Mouse (Mus musculus) layer of hippocampus, postnatal 36 days (tissue): ENCODE results near the gene Vps11. TPM values are rescaled to one million over a fixed set of nuclear protein-coding genes. Genes with fewer than 3 reads are reported as not detected.
"Not testable (repeated sequence)": the region's sequence is repeated elsewhere in the genome, so short reads cannot be mapped to it uniquely, and the experiment has no call there.

Experiments
- DNase-seq, 2 experiments: peaks; one replicate each; pipeline ENCODE4 v3.0.0; 2022
- total RNA-seq, 2 experiments: library from RNA; stranded (reverse); gene quantifications; 2 replicates each; pipeline ENCODE4 v1.2.3; 2021

Vps11 gene
- total RNA-seq, 2 experiments from 2014 or later = 50.9 to 52.1 TPM

DNA sequence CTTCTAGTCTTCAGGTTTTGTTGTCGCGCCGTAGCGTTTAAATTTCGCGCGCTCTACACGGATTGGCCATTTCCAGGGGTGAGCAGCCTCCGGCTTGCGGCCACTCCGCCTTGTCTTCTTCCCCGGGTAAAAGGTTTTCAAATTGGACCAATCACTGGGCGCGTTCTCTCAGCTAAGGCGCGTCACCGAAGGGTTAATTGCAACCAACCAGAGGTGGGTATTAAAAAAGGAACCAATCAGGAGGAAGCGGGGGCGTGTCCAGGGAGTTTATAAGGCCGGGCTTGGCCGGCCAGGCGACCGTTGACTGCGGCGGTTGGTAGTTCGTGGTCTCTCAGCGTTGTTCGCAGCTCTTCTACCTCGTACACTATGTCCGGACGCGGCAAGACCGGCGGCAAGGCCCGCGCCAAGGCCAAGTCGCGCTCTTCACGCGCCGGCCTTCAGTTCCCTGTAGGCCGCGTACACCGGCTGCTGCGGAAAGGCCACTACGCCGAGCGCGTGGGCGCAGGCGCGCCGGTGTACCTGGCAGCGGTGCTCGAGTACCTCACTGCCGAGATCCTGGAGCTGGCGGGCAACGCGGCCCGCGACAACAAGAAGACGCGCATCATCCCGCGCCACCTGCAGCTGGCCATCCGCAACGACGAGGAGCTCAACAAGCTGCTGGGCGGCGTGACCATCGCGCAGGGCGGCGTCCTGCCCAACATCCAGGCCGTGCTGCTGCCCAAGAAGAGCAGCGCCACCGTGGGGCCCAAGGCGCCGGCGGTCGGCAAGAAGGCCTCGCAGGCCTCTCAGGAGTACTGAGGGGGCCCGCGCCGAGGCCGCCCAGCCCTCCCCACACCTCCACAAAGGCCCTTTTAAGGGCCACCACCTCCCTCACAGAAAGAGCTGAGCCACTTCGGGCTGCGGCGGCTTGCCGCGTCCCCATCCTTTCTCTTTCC lies 26.8 kb downstream of the Vps11 start, which contains the start of gene H2afx:
H2afx (plus strand) TSS at position 299 of the 935 bp plus-strand sequence.
- peak; percentile 98 for DNase-seq

DNA sequence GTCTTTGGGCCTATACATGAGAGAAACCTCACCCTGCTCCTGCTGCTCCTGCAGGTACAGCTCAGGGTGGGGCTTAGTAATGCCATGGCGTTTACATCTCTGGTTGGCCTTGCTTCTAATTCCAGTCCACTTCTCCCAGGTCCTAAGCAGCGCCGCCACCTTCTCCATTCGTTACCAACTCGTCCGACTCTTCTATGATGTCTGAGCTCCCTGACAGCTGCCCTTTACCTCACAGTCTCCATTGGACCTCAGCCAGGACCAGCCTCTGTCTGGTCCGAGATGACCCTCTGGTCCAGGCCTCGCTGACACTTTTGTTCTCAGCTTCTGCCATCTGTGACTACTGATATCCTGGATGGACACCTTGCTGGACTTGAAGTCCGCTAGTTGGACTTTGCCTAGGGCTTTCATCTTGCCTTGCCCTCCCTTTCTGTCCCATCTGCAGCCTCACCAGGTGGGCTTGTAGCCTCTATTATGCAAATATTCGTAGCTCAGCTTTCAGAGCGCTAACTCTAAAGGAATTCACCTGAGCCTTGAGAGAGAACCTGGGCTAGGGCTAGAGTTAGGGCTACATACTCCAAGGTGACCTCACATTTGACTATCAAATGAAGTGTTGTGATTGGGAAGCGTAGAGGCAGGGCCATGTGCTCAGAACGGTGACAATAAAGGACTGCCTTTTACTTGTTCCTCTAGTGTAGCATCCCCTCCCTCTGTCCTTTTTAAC lies 28.4 kb downstream of the Vps11 start:
- DNase-seq = no peak

DNA sequence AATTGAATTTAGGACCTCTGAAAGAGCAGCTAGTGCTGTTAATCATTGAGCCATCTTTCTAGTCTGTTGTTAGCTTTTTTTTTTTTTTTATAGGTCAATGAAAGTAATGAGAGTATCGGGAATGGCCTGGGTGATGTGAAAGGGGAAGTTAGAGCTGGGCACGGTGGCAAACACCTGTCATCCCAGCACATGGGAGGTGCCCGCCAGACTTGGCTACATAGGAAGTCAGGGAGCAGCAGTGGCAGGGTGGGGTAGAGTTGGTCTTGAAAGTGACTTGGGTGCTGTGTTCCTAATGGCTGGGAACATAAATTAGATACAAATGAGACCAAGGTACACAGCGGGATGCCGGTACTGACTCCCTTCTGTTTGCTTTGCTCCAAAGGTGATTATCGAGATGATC lies 30.7 kb downstream of the Vps11 start:
- no peak for DNase-seq

DNA sequence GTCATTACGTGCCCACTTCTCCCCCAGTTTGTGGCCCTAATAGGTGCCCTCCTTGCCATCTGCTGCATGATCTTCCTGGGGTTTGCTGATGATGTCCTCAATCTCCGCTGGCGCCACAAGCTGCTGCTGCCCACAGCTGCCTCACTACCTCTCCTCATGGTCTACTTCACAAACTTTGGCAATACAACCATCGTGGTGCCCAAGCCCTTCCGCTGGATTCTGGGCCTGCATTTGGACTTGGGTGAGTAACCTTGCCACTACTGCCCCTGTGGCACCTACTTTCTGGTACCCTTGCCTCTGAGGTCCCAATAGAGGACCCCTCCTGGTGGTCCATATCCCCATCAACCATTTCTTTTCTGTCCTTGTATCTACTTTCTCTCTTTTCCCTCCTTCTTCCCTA lies 33.5 kb downstream of the Vps11 start:
- no peak for DNase-seq

DNA sequence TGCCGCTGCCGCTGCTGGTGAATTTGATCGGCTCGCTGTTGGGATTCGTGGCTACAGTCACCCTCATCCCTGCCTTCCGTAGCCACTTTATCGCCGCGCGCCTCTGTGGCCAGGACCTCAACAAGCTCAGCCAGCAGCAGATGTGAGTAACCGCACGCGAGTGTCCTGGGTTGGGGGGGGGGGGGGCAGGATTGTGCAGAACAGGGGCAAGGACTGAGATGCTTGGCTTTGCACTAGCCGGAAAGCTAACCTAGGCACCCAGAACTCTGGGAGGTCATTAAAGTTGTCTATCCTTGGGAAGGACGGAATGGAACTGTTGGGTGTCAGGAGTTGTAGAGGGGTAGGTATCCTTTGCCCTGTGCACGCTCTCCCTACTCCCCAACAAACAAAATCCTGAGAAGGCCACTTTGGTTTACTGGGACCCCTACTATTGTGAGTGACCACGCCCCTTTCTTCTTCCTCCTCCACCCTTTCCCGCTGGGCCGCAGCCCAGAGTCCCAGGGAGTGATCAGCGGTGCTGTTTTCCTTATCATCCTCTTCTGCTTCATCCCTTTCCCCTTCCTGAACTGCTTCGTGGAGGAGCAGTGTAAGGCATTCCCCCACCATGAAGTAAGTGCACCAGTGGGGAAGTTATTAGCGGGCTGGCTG lies 34.3 kb downstream of the Vps11 start:
- DNase-seq = no peak

DNA sequence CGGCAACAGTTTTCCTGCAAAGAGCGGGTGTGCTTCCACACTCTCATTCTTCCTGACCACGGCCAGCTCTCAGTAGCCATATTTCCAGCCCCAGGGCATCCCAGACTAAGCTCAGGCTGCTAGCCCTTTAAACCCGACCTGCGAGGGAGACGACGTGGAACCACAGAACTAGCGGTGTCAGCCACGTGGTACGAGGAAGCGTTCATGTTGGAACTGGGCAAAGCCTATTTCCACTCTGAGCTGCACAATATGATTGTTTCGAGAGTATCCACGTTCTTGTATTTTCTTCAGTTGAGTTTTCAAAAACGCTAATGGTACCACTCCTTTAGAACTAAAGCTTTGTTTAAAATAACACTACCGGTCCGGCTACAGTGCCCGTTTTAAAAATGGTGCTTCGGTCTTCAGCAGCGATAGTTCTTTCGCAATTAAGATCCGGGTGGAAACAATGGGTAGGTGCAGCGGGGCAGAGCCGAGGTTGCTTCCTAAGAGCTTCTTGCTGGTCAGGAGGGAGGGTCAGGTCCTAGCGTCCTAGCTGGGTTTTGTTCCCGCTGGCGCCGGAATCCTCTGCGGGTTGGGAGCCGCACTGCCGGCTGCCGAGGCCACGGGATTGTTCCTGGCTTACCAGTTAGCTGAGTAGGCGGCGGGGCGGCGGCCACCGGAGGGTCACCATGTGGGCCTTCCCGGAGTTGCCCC lies 35.0 kb downstream of the Vps11 start:
- DNase-seq = peak; percentile 85 to 86

DNA sequence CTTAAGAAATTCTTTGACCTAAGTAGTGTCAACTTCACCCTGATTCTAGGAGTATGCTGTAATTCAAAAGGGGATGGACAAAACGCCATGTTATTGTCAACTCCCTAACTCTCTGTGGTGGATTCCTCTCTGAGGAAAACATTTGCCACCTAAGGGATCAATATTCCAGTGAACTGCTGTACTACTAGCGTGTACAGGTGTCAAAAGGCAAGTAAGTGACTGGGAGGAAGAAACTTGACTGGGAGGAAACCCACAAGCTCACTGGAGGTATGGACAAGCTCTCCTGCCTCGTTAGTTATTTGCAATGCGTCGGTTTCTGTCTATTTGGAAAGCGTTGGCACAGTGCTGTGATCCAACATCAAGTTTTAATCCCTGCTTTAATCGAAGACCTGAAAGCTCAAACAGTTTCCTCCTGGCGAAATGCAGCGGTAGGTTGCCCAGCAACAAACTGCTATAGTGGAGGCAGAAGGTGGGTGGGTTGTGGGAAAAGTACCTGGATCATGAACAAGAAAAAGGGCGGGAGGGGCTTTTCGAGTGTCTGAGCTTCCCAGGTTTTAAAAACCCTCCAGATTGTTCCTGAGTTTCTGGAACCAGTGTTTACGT lies 35.6 kb downstream of the Vps11 start, which contains the start of gene Dpagt1:
Dpagt1 (plus strand) TSS at position 252 of the 603 bp plus-strand sequence.
- DNase-seq = no peak

DNA sequence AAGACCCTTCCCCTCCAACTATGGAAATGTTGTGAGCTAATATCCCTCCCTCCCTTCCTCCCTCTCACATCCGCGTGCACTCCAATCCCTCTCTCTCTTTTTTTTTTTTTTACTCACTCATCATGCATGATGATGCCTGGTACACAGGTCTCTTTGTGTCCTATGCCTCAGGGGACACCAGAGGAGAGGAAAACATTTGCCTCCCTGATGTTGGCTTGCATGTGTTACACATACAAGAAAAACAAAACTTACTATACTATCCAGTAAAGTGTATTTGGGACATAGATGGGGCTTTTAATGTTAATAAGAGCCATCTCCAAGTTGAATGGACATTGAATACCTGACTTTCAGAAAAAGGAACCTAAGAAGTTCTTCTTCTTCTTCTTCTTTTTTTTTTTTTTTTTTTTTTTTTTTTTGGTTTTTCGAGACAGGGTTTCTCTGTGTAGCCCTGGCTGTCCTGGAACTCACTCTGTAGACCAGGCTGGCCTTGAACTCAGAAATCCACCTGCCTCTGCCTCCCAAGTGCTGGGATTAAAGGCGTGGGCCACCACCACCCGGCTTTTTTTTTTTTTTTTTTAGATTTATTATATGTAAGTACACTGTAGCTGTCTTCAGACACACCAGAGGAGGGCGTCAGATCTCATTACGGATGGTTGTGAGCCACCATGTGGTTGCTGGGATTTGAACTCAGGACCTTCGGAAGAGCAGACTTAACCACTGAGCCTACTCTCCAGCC lies 36.3 kb downstream of the Vps11 start:
- not testable (repeated sequence) for DNase-seq

DNA sequence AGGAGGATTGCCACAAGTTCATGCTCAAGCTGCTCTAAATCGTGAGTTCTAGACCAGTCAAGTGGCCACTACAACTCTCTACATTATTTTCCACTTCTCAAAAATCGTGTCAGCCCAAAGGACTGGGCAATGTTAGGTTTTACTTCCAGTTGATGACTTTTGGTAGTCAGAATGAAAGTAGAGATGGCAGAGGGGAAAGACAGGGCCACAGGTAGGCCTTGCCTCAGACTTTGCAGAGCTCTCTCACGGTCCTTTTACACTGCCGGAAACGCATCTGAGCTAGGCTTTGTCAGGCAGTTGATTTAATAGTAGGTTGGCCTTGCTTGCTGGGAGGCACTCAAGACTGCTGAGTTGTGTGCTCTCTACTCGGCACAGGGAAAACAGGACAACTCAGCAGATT lies 37.3 kb downstream of the Vps11 start:
- DNase-seq = no peak

DNA sequence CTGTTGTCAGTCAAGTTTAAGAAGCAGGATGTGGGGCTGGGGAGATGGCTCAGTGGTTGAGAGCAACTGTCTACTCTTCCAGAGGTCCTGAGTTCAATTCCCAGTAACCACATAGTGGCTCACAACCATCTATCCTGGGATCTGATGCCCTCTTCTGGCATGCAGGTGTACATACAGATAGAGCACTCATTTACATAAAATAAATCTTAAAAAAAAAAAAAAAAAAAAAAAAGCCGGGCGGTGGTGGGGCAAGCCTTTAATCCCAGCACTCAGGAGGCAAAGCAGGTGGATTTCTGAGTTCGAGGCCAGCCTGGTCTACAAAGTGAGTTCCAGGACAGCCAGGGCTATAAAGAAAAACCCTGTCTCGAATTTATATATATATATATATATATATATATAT lies 37.8 kb downstream of the Vps11 start:
- not testable (repeated sequence) for DNase-seq

DNA sequence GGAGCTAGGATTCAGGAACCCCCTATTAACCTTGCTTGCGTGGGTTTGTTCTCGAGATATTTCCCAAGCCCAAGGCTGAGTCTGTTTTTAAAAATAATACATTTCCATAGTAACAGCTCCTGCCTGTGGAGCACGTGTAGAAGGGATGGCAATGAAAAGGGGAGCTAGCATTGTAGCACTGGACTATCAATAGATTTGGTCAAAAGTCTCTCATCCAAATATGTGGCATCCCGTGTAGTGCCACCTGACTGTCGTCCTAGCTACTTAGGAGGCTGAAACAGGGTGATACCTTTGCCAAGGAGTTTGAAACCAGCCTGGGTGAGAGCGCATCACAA lies 40.7 kb downstream of the Vps11 start:
- peak in 1 of 2 experiments; percentile 33 for DNase-seq

DNA sequence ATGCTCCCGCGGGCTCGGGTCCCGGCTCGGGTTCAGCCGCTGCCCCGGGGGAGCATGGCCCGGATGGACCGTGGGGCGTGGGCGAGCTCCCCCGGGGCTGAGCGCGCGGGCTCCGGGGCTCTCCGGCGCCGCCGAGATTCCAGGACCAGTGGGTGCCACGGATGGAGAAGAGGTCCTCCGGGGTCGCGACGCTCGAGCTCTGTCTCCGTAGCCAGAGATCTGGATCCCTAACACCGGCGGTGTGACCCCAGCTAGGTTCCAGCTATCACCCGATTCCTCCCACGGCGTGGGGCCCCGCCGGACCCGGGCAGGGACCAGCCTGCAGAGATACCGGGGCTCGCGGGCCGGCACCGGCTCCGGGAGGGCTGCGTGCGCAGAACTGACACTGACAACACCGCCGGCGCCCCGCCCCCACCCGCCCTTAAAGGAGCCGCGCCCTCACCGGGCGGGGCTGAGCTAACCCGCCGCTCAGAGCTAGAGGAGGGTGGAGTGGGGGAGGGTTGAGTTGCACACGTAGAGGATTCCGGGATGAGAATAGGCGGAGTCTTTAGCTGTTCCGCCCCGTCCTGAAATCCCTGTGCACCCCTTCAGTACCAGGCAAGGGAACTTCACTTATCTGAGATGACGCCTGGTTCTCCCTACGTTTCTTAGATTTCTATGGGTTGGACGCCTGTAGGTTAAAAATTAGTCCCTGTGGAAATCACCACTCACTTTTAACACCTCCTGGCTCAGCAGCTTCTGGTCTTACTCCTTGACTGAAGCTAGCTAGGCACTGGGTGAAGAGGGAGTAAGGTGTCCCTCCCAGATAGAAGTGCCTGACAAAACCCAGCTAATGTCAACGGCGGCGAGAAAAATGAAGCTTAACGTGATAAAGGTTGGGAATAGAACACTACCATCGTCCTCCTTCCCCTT lies 41.3 kb downstream of the Vps11 start, which contains the start of gene C2cd2l:
C2cd2l (minus strand) TSS at position 399 of the 912 bp plus-strand sequence.
- DNase-seq = peak; percentile 87

DNA sequence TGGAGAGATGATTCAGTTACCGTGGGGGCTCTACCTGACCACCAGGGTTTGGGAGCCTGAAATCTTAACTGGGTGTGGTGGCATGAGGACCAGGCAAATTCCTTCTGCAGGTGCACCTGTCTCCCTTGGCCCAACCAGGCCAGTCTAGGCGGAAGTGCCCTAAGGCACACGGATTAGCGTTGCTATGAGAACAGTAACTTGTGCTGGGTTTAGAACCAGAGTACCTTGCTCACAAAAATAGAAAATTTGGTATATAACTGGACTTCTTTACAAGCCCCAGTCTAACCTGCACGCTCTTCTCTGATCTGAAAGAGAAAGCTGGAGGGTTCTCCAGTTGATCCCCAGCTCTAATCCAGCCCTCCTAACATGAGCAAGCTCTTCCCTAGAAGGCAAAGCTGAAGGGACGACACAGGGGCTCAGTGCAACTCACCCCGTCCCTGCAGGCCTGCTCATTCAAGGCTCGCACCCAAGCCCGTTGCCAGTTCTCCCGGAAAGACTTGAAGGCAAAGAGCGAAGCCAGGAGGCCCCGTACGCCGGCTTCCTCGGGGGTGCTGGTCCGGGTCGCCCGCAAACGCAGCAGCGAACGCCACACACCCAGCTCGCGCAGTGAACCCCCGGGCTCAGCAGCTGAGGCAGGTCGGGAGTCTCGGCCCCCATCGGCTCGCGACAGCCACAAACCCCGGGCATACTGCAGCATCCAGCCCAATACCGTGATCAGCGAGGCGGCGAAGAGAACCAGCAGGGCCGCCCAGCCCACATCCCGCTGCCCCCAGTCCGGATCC lies 42.2 kb downstream of the Vps11 start:
- DNase-seq = peak in 1 of 2 experiments; percentile 34

DNA sequence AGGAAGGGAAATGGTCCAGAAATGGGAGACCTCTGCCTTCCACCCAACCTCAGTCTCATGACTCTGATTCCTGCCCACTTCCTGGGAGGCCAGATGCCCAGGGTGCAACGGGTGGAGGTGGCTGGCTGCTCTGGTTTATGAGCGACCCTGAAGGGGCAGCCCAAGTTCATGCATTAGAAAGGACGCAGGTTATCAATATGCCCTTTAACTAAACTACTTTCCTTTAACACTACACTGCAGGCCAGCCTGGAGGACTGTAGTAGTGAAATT lies 42.7 kb downstream of the Vps11 start:
- DNase-seq = no peak

DNA sequence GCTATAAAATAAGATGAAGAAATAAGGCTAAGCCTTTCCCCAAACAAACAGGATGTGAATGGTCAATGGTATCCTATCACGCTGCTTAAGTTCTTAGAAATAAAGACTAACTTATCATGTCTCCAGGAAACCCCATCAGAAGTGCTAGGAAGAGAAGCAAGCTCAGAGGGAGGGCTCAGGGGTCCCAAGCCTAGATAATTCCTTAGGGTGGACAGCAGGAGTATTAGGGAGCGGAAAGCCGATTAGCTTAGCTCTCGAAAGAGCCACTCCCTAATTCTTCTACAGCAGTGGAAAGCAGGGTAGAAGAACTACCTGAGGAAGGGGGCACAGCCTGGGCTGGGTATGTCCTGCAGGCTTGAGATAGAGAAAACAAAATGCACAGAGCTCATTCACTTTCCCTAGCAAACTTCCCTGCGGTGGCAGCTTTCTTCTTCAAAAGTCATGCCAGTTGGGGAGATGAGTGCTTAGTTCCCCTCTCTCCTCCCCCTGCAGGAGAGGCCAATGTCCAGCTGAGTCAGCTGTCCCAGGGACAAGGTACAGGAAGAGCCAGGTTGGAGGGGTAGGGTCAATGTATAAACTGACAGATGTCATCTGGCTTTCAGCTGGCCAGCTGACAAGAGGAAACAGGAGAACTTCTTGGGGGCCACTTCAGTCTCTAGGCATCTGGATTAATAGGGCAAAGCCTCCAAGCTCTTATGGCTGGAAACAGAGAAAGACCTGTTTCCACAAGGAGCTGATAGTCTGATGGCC lies 43.2 kb downstream of the Vps11 start:
- DNase-seq = no peak

DNA sequence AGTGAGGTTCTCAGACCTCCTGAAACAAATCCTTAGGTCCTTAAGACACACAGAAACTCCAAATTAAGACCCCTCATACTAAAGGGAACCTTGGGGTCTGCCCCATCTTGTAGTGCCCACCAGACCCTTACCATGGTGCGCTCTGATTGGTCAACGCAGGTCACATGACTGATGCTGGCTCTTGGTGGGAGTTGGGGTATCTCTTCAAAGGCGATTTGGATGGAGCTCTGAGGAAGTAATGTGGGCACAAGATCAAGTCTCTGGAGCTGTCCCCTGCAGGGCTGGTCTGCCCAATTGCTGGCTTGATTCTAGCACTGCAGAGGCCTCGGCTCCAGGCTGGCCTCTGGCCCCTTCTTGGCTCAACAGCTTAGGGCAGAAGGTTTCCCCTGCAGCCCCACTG lies 44.0 kb downstream of the Vps11 start:
- DNase-seq = no peak

DNA sequence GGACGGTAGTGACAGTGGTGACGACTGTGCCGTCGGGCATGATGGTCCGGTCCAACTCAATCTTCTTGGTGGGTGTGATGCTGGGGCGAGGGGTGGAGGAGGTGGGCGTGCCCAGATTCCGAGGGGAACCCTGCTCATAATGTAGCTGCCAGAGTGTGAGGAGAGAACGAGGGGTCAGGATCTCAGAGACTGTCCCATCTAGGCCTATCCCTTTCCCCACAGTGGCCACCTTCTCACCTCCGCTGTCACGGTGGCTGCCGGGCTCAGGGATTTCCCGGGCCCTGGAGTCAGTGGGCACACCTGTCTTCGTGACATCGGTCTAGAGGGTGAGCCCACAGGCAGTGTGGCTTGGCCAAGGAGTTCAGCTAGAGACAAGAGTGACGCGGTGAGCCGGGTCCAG lies 46.6 kb downstream of the Vps11 start:
- DNase-seq = no peak

DNA sequence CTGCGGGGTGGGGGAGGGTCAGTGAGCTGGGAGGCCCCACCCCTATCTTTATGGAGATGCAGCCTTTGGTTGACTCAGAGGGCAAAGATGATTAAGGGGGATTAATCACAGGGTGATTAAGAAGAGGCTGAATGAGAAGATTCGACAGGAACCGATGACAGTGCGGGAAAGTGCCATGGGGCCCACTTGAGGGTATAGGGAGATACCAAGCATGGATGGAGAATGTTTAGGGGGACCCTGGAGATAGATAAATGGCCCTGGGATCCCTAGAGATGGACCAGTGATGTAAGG lies 47.3 kb downstream of the Vps11 start:
- DNase-seq = no peak
